Mouse (Mus musculus) c-Kit-positive CD71-positive TER-119-negative erythroid progenitor cells, embryonic 14.5 days (primary cell): ENCODE measurements around the gene Fanca.
"Not testable (repeated sequence)": the region's sequence is repeated elsewhere in the genome, so short reads cannot be mapped to it uniquely, and the experiment has no call there.

Experiments used
- DNase-seq: peaks from one replicate; pipeline ENCODE4 v3.0.0-alpha.2; 2013; ENCODE audit warnings: low read depth

Gene Fanca

DNA sequence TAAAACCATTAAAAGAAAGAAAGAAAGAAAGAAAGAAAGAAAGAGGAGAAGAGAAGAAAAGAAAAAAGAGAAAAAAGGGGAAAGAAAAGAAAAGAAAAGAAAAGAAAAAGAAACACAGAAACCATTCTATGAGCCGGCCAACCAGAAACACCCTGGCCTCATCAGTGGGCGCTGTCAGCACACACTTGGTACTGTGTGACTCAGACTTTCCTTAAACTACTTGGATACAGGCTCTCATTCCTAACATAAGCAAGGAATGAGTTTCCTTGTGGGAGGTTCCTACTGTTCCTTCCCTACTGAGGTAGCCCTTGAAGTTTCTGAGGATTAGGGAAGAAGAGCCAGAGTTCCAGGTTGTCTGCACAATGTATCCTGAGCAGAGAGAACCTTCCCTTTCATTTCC, 12.9 kb upstream of the Fanca start:
- DNase-seq, result no peak

- DNase-seq, result no peak
Measured at GRCm38 (mm10) chr8:123330701-123331100, 12.3 kb upstream of the Fanca start.

- DNase-seq, result no peak
Measured at GRCm38 (mm10) chr8:123329961-123330360, 11.6 kb upstream of the Fanca start.

- no peak for DNase-seq
Measured at GRCm38 (mm10) chr8:123329350-123329749, 11.0 kb upstream of the Fanca start.

GRCm38 (mm10) chr8:123328552-123328951, 10.2 kb upstream of the Fanca start:
- no peak for DNase-seq

- peak; percentile 66 for DNase-seq
Measured at GRCm38 (mm10) chr8:123319522-123320164, 1.3 kb upstream of the Fanca start.

GRCm38 (mm10) chr8:123317781-123318466, 452 bp downstream of the Fanca start:
- no peak for DNase-seq

DNA sequence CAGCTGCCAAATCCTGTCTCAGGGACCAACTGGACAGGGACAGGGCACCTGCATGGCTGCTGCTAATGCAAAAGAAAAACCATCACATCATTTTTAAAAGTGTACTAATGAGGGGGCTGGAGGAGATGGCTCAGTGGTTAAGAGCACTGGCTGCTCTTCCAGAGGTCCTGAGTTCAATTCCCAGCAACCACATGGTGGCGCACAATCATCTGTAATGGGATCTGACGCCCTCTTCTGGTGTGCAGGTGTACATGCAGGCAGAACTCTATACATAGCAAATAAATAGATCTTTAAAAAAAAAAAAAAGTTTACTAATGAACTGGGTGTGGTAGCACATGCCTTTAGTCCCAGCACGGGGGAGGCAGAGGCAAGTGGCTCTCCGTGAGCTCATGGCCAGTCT, 9.6 kb downstream of the Fanca start:
- DNase-seq, result no peak

GRCm38 (mm10) chr8:123298301-123298700, 20.1 kb downstream of the Fanca start:
- no peak for DNase-seq

- DNase-seq, result no peak
Measured at GRCm38 (mm10) chr8:123292785-123293184, 25.6 kb downstream of the Fanca start.

DNA sequence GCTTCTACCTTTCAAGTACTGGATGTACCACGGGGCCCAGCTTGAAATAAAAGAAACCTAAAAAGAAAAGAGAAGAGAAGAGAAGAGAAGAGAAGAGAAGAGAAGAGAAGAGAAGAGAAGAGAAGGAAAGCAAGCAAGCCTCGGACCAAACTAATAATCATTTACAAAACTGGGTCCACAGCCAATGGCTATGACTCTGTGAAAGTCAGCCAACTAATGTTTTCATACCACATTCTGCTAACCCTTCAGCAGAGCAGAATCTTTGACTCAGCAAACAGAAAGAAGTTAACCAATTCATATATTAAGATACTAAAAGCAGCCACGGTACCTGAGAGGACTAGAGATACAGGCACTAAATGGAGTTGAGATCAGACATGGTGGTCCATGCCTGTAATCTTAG, 26.1 kb downstream of the Fanca start:
- DNase-seq, result no peak

GRCm38 (mm10) chr8:123291716-123292115, 26.7 kb downstream of the Fanca start:
- no peak for DNase-seq

DNA sequence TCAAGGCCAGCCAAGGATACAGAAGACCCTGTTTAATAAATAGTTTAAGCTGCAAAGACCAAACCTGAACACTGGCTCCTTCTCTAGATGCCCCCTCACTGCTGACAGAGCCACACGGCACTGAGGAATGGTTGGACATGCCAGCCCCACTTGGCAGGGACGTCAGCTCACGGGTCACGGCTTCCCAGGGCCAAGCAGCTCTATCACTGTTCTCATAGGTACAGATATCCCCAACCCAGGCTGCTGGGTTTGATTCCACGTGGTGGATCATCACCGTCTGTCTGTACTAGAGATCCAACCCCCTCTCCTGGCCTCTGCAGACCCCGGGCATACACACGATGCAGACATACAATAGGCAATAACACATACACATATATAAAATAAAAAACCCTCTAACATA, 27.7 kb downstream of the Fanca start:
- DNase-seq, result no peak

DNA sequence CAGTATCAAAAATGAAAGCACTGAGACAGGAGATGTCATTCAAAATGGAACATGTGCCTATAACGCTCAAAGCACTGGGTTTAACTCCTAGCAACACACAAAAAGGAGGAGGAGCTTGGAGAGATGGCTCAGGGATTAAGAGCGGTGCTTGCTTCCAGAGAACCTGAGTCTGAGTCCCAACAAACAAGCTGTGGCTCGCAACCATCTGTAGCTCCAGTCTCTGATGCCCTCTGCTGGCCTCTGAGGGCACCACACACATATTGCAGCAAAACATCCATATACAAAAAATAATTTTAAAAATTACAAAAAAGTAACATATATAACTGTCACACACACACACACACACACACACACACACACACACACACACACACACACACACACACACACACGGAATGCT, 28.2 kb downstream of the Fanca start:
- DNase-seq, result peak; percentile 23

DNA sequence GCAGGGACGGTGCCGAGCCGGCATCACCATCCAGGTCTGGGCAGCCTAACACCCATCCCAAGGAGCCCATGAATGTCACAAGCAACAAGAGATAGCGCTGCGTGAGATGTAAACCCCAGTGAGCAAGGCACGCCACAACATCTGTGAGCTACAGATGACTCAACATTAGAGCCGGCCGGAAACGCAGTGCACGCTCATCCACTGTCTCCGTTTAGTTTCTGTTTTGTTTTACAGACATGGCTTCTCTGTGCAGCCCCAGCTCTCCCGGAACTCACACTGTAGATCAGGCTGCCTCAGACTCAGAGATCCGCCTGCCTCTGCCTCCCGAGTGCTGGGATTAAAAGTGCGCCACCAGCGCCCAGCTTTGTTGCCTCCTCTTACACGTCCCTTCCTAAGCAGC, 31.0 kb downstream of the Fanca start:
- no peak for DNase-seq

- DNase-seq, result no peak
Measured at GRCm38 (mm10) chr8:123284493-123284892, 33.9 kb downstream of the Fanca start.

DNA sequence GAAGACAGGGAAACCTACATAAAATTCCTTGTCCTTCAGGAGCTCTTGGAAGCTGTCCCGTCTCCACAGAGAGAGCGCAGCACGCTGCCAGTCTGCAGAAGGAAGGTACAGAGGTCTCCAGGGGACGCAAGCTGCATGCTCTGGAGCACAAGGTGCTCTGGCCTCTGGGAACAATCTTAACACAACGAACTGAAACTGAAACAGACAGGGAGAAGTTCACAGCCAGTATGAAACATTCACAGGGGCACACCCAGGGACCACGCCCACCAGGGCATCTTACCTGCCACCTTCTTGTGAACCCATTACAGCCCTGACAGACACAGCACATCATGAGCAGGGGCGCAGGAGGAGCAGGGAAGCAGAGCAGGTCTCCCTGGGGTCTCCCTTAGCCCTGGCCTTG, 34.4 kb downstream of the Fanca start:
- no peak for DNase-seq

DNA sequence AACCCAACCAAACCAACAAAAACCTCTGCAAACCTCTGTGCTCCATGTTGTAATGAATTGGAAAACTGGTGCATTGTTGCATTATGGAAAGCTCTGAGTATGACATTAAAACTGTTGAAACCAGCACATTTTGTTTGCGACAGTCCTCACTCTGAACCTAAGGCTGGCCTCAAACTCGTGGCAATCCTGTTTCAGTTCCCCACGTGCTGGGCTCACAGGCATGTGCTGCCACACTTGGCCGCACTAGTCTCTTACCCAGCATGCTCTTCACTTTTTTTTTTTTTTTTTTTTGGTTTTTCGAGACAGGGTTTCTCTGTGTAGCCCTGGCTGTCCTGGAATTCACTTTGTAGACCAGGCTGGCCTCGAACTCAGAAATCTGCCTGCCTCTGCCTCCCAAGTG, 35.4 kb downstream of the Fanca start:
- not testable (repeated sequence) for DNase-seq

DNA sequence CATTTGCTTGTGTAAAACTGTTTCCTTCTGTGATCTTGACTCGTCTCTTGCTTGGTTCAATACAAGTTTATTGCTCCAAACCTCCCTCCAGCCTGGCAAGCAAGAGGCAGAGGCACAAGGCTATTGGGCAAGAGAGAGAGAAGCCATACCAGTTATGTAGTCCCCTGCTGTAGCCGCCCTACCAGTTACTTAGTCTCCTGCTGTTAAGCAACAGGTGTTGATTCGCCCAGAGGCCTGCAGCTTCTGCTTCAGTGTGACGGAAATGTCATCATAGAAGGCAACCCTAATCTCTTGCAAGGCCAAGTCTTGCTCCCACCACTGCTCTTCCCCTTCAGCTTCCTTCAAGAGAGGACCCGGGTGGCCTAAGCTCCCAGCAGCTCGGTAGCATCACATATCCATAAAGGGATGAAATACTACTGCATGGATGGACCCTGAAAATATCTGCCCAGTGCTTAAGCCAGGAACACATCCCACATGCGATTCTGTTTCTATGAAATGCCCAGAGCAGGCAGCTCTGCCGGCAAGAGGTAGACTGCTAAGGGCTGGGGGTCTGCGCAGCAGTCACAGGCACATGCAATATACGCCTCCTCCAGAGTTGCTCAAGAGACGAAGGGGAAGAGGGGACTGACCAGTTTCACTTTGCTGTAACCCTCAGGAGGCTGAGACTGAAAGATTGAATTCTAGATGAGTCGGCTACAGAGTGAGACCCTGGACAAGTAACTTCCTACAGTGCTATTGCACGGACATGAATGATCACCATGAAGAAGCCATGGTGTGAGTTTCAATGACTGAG, 37.9 kb downstream of the Fanca start:
- DNase-seq, result no peak

DNA sequence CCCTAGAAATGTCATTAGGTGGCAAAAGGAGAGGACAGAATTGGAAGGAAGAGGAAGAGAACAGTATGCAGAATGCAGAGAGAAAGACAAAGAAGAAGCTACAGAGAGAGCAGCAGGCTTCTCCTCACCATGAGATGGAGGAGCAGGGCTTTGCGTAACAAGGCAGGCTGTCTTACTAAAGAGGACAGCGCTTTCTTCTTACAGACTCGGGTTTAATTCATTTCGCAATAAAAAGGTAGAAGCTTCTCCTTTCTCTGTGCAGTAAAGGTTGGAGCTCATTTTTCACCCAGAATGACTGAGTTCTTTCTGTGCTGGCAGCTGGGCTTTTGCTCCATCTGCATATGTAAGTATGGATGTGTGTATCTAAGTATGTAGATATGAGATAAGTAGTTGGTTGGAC, 38.5 kb downstream of the Fanca start:
- DNase-seq, result no peak

DNA sequence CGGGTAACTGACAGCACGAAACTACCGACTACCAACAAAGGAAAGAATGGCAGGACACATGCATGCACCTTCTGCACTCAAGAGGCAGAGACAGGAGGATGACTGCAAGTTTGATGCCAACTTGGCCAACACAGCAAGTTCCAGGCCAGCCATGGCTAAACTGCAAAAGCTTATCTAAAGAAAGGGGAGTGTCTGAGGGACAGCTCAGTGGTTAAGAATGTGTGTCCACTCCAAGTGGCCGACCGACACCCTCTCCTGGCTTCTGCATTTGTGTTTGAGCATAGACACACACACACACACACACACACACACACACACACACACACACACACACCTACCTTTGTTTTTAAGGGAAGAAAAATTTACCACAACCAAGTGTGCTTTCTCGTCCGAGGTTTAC, 39.9 kb downstream of the Fanca start:
- DNase-seq, result no peak

DNA sequence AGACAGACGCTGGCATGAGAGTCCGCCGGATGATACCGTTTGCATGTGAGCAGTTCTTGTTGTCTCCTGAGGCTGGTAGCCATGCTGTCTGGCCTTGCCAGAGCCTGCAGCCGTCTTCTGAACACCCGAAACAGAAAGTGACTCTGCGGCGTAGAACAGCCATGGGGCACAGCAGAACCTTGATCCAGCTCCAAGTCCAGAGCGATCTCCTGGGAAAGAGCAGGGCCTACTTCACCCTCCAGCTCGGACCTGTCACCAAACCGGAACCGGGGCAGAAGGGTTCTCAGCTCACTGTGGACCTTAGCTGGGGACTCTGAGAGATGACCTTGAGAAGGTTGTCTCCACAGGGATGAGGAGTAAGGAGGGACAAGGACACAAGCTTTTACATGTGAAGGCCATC, 43.3 kb downstream of the Fanca start:
- no peak for DNase-seq

DNA sequence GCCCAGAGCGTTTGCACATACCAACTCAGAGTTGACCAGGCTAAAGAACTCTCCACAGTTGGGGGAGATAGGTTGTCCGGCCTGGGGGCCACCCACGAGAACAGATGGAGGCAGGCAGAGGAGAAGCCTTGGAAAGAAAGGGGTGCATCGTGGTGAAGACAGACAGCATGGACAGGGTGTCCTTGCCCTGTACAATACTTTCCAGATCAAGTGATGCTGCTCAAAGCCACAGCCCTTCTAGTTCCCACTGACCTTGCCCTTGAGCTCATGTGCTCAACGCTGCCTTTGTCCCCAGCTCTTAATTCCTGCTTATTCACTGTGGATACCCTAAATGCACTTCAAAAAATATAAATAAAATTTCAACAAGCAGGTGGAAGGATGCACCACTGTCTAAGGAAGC, 43.9 kb downstream of the Fanca start:
- DNase-seq, result no peak
